In genomic region chr3:138955220-138955619, GRCm38 (mm10) we compare ENCODE assay signal across 27 mouse cellular contexts.
"Had no signal": no experiment of that assay in that cellular context is flagged by ENCODE, and none has a peak within 500 bp of the region (broad histone marks: within the 10 kb centered on the region; RNA-seq: fewer than 3 reads in every experiment).

No protein-coding gene starts in this region.

- H3K27me3 ChIP-seq: embryonic facial prominence, embryonic 12.5 days; embryonic facial prominence, embryonic 13.5 days; embryonic facial prominence, embryonic 15.5 days; forebrain, embryonic 12.5 days; forebrain, embryonic 13.5 days; forebrain, embryonic 15.5 days had no signal

- H3K9me3 ChIP-seq: embryonic facial prominence, embryonic 10.5 days; embryonic facial prominence, embryonic 12.5 days; embryonic facial prominence, embryonic 13.5 days; embryonic facial prominence, embryonic 15.5 days; forebrain, embryonic 10.5 days; forebrain, embryonic 12.5 days; forebrain, embryonic 13.5 days; forebrain, embryonic 15.5 days had no signal

- DNase-seq: cerebellum, adult 8-10 months; cerebellum, adult 9-10 months; cerebellum, adult 9-11 months; cerebellum, postnatal 10 days; cerebellum, postnatal 25 days; cerebellum, postnatal 36 days; embryo, embryonic 11 days; forebrain, postnatal 0 days; gastrocnemius, adult 2 months; gastrocnemius, postnatal 10 days; gastrocnemius, postnatal 14 days; gastrocnemius, postnatal 25 days; gastrocnemius, postnatal 36 days; heart, adult 11 months; heart, adult 18-20 months; heart, adult 2 months had no signal

- H3K4me3 ChIP-seq: embryonic facial prominence, embryonic 10.5 days; embryonic facial prominence, embryonic 12.5 days; embryonic facial prominence, embryonic 13.5 days; embryonic facial prominence, embryonic 15.5 days; erythroblast, embryonic 14.5 days; forebrain, embryonic 10.5 days; forebrain, embryonic 12.5 days; forebrain, embryonic 13.5 days; forebrain, embryonic 15.5 days; gastrocnemius, adult 2 months; heart, adult 2 months had no signal

- H3K27ac ChIP-seq: embryonic facial prominence, embryonic 10.5 days; embryonic facial prominence, embryonic 12.5 days; embryonic facial prominence, embryonic 13.5 days; embryonic facial prominence, embryonic 15.5 days; forebrain, embryonic 10.5 days; forebrain, embryonic 12.5 days; forebrain, embryonic 13.5 days; forebrain, embryonic 15.5 days; gastrocnemius, adult 2 months; heart, adult 2 months had no signal

- H3K4me2 ChIP-seq: embryonic facial prominence, embryonic 12.5 days; embryonic facial prominence, embryonic 13.5 days; embryonic facial prominence, embryonic 15.5 days; forebrain, embryonic 12.5 days; forebrain, embryonic 13.5 days; forebrain, embryonic 15.5 days had no signal

- H3K9ac ChIP-seq: embryonic facial prominence, embryonic 12.5 days; embryonic facial prominence, embryonic 13.5 days; embryonic facial prominence, embryonic 15.5 days; forebrain, embryonic 12.5 days; forebrain, embryonic 13.5 days; forebrain, embryonic 15.5 days; forebrain, postnatal 0 days had no signal

- ATAC-seq: forebrain, embryonic 13.5 days; forebrain, embryonic 14.5 days; forebrain, embryonic 15.5 days; forebrain, embryonic 16.5 days; forebrain, postnatal 0 days had no signal

- H3K4me1 ChIP-seq: embryonic facial prominence, embryonic 10.5 days; embryonic facial prominence, embryonic 12.5 days; embryonic facial prominence, embryonic 13.5 days; embryonic facial prominence, embryonic 15.5 days; forebrain, embryonic 10.5 days; forebrain, embryonic 12.5 days; forebrain, embryonic 13.5 days; forebrain, embryonic 15.5 days had no signal
